Mouse (Mus musculus) spleen, adult 12 weeks (tissue): ENCODE data around the gene Vmn2r33.
"Not testable (repeated sequence)": the region's sequence is repeated elsewhere in the genome, so short reads cannot be mapped to it uniquely, and the experiment has no call there.

Experiments
- DNase-seq: peaks from one replicate; pipeline ENCODE4 v3.0.0; 2022; ENCODE audit warnings: low spot score

Gene Vmn2r33

GRCm38 (mm10) chr7:7566686-7567085 lies at the start of gene Vmn2r33:
Vmn2r33 (minus strand) TSS chr7:7566786.
- not testable (repeated sequence) for DNase-seq
